Mouse (Mus musculus) retina, postnatal 7 days (tissue): ENCODE data around the gene Gm13119.
"Not testable (repeated sequence)": the region's sequence is repeated elsewhere in the genome, so short reads cannot be mapped to it uniquely, and the experiment has no call there.

ENCODE experiments used
- DNase-seq: peaks from one replicate; pipeline ENCODE4 v3.0.0-alpha.2; 2012; ENCODE audit warnings: low read depth, low spot score

Gene Gm13119

DNA sequence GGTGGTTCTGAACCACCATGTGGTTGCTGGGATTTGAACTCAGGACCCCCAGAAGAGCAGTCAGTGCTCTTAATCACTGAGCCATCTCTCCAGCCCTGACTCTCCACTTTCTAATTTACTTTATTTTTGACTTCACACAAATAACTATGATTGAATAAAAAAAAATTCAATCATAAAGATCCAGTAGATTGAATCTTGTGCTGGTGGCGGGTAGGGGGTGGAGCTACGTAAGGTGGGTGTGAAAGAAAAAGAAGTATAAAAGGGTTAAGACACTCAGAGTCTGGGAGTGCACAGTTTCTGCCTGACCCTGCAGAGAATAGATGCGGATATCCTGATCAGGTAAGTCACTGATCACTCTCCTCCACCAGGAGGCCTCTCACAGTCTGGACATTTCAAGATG is at the start of gene Gm13119:
TSS of gene Gm13119 (plus strand) at position 301 of the 400 bp plus-strand sequence.
- not testable (repeated sequence) for DNase-seq

DNA sequence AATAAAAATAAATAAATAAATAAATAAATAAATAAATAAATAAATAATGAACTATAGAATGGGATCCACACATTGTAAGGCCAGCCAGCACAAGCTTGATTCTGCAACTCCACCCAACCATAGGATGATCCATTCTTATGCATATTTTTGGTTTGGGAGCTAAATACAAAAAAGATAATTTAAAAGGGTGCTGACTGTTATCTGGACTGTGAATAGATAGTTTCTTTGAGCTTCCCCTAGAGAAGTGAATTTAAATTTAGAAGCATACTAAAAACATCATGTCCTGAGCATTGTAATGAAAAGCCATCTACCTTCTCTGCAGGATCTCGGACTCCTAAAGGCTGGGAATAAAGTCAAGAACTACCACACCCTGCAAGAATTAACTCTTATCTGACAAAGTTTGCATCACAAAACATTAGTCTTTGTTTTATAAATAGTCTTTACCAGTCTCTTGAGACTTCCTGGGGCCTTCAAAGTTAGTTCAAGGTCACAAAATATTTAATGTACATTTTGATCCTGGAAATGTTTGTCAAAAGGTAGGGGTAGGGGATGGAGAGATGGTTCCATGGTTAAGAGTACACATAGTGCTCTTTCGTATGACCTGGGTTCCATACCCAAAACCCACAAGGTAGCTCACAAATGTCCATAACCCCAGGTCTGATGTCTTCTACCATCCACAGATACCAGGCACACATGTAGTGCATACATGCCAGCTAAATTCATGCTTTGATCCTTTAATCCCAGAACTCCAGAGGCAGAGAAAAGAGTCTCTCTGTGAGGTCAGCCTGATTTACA is 44.9 kb upstream of the Gm13119 start:
- not testable (repeated sequence) for DNase-seq

DNA sequence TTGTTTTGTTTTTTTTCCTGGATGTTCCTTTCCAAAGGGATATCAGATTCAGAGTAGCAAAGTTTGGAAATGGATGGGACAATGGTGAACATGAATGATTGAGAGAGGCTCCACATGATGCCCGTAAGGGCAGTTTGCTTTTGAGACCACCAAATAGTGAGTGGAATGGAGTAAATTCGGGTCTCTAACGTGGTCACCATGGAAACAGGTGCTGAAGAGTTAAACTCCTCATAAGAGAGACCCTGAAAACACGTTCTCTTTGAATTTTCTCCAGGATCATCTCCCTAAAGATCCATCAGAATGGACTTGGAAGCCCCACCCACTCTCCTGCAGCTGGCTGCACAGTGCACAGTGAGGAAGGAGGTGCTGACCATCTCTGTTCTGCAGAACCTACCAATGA is 27.8 kb upstream of the Gm13119 start, which contains the start of gene Gm13128:
TSS of gene Gm13128 (plus strand) at position 301 of the 400 bp plus-strand sequence.
- not testable (repeated sequence) for DNase-seq

DNA sequence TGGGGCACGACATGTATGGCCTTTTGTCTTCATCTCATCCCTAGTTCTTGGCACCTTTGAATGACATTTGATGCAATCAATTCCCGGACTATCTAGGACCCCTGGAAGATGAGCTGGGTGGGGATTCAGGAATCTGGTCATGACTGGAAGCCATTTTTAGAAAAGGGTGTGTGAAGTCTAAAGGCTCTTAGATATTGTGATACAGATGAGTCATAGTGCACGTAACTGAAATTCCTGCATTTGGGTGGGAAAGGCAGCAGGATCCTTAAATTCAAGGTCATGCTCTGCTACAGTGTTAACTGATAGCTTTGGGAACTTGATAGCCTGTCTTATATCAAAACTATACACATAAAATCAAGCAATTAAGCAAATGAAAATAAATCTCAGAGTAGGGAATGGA is 21.9 kb upstream of the Gm13119 start:
- DNase-seq, result not testable (repeated sequence)

DNA sequence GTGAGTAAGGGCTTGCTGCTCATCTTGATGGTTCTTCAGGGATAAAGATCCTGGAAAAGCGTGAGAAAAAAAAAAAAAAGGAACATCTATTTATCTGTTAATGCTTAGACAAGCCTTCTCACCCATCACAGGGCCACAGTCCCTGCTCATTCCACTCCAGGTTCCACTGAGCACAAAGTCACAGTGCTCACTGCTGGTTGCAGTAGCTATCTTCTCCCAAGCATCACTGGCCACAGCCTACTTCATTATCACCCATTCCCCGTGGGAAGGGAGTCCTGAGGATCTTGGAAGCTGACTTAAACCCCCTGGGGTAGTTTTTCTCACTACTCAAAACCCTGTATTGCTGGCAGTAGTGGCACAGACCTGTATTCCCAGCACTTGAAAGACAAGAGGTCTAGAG is 20.2 kb downstream of the Gm13119 start, which contains the start of gene Pramef20:
TSS of gene Pramef20 (minus strand) at position 23 of the 400 bp plus-strand sequence.
- no peak for DNase-seq

DNA sequence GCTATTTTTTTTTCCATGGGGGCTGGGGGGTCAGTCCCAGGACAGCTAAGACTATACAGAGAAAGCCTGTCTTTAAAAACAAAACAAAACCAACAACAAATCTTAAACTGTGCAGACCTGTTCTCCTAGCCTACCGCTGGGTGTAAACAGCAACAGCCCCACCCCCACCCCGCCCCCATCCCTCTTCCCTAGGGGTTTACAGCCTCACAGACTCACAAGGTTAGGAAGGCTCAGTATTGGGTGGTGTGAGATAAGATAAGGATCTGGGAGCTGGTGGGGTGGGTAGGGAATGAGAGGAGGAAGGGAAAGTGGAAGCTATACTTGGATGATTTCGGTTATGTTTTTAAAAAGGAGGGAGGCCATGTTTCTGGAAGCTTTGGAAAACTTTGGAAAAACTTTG is 38.6 kb downstream of the Gm13119 start:
- no peak for DNase-seq

DNA sequence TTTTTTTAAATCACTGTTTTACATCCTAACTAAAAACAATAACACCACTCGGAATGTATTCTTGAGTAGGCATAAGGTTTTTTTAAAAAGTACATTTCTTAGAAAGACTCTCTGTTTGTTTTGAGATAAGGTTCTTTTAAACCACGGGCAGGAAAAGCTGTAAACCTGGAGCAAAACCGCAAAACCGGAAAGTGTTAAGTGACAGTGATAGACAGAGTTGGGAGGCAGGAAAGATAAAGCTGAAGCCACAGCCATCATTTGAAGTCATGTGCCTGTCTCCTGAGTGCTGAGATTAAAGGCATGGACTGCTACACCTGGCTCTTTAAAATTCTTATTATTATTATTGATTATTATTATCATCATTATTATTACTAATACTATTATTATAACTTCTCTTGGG is 45.0 kb downstream of the Gm13119 start:
- DNase-seq, result no peak

DNA sequence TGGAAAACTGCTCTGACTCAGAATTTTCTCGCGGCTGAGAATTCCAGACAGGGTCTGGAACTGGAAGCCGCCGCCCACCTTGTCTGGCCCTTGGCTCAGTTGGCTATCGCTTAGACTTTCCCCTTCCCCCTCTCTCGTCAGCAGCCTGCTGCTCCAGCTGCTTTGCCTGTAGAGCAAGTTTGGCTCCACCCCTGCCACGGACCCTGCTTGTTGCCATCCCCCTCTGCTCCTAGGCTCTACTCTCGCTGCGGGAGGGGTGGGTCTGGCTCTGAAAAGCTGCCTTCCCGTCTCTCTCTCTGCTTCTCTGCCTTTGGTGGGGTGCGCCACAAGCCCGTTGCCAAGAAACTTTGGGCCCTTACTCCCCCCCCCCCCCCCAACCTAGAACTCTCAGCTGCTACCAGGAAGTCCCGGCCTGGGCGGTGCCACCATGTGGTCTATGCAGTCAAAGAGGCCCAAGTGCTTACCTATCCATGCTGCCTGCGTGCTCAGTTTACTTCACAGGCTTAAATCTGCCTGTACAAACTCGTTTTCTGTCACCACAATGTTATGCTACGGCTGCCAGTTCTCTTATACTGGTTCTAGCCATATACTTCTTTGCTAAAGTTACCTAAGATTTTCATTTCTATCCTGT is 46.8 kb downstream of the Gm13119 start:
- DNase-seq, result no peak

DNA sequence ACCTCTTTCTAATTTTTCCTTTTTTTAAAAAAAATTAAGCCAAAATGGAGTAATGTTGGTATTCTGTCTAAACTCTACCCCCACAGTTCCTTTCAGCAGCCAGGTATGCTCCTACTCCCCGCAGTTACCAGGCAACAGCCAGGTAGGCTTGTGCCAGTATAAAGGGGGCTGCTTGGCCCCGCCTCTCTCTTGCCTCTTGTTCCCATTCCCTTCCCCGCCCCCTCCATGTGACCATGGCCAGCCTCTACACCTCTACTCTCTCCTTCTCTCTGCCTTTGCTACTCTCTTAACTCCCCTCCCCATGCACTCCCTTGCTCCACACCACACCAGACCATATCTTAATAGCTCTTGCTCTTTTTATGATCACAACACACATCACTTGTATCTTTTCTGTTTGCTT is 48.5 kb downstream of the Gm13119 start:
- DNase-seq, result no peak

DNA sequence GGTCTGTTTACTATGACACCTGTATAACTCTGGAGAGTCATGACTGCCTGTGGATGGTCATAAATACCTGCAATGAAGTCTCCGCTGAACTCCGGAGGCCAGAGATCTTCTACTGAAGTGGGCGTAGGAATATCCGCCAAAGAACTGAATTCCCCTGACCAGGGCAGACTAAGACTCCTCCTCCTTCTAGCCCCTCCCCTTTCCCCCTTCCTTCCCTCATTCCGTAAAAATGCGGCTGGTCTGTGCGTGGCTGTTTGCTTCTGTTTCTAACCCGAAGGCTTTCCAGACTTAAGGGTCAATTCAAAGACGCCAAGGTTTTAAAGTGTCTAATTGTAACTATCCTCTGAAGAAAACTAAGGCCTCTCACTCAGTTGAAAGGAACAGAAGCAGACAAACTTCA is 50.5 kb downstream of the Gm13119 start, which contains the start of gene Pramef12:
TSS of gene Pramef12 (minus strand) at position 175 of the 400 bp plus-strand sequence.
- no peak for DNase-seq
